Mouse (Mus musculus): ENCODE results near the gene Sypl2.

Sypl2 gene

GRCm38 (mm10) chr3:108178756-108179715 lies 47.4 kb downstream of the Sypl2 start:
- no peak for DNase-seq

- DNase-seq = peak; percentile 53 to 62
These were observed 51.5 kb downstream of the Sypl2 start for GRCm38 (mm10) chr3:108174672-108175531.

- DNase-seq = no peak
These were observed 57.2 kb downstream of the Sypl2 start for GRCm38 (mm10) chr3:108169199-108169598.

GRCm38 (mm10) chr3:108167499-108167898 lies 58.9 kb downstream of the Sypl2 start:
- no peak for DNase-seq

- DNase-seq = no peak
These were observed 59.8 kb downstream of the Sypl2 start for GRCm38 (mm10) chr3:108166486-108167211.

- DNase-seq = no peak
These were observed 60.7 kb downstream of the Sypl2 start for GRCm38 (mm10) chr3:108165532-108166315.

- DNase-seq = peak; percentile 84 to 88
These were observed 61.6 kb downstream of the Sypl2 start for GRCm38 (mm10) chr3:108164807-108165206.

- no peak for DNase-seq
These were observed 62.4 kb downstream of the Sypl2 start for GRCm38 (mm10) chr3:108164091-108164490.

All from cerebellum, adult 18-20 months (tissue).